8 mouse cellular contexts compared by ENCODE assay signal in the genomic region with DNA sequence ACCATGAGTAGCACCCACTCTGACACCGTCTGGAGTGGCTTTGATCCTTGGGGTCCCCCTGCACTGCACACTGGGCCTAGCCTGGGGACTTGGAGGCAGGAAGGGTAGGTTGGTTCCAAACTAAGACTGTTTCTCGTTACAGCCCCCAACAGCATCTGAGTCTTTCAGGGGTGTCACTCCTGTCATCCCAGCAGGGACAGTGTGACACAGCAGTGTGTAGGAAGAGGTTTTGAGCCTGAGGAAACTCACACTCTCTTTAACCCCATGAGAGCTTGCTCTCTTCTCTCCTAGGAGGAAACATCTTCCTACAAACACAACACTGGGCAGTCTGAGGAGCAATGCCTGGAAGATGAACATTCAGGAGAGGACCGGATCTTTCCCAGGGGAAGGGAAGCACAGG.
DNase-seq lines count a peak whose midpoint lies in the region; ATAC-seq and TF ChIP-seq lines count a peak whose summit lies in the region.

No protein-coding gene starts in this region.

- peak overlapping the region; percentile 42; the same call in 1 of the 2 replicates for H3K27ac ChIP-seq in forebrain, embryonic 10.5 days
- H3K27ac ChIP-seq in forebrain, postnatal 0 days (ENCODE audit: low read depth, low read length) = no peak overlapping the region
- peak overlapping the region; percentile 84 for H3K27ac ChIP-seq in lung, embryonic 15.5 days
- peak overlapping the region; percentile 42; the same call in 1 of the 2 replicates for H3K27ac ChIP-seq in intestine, embryonic 15.5 days
- H3K27ac ChIP-seq in stomach, embryonic 15.5 days = peak overlapping the region; percentile 81

- H3K4me1 ChIP-seq in forebrain, embryonic 10.5 days = peaks cover 29% of the 10 kb centered on the region
- H3K4me1 ChIP-seq in forebrain, postnatal 0 days (ENCODE audit: insufficient read depth) = peaks cover 3% of the 10 kb centered on the region; the same call in 1 of the 2 replicates
- peaks cover 25% of the 10 kb centered on the region for H3K4me1 ChIP-seq in lung, embryonic 15.5 days
- H3K4me1 ChIP-seq in intestine, embryonic 15.5 days (replicated peaks) = peaks cover 21% of the 10 kb centered on the region
- peaks cover 20% of the 10 kb centered on the region for H3K4me1 ChIP-seq in stomach, embryonic 15.5 days

- H3K27me3 ChIP-seq in forebrain, embryonic 10.5 days (ENCODE audit: poor library complexity, severe bottlenecking) = peaks cover 27% of the 10 kb centered on the region; the same call in 1 of the 2 replicates
- no peaks in the 10 kb centered on the region for H3K27me3 ChIP-seq in forebrain, postnatal 0 days (ENCODE audit: insufficient read depth, low read length)
- H3K27me3 ChIP-seq in lung, embryonic 15.5 days = no peaks in the 10 kb centered on the region; the same call in 1 of the 2 replicates
- no peaks in the 10 kb centered on the region for H3K27me3 ChIP-seq in intestine, embryonic 15.5 days (replicated peaks)
- no peaks in the 10 kb centered on the region for H3K27me3 ChIP-seq in stomach, embryonic 15.5 days (replicated peaks)

- H3K9ac ChIP-seq in forebrain, postnatal 0 days = no peak overlapping the region
- no peak overlapping the region for H3K9ac ChIP-seq in lung, embryonic 15.5 days
- H3K9ac ChIP-seq in intestine, embryonic 15.5 days = no peak overlapping the region
- no peak overlapping the region for H3K9ac ChIP-seq in stomach, embryonic 15.5 days

- no peak overlapping the region for H3K4me3 ChIP-seq in forebrain, embryonic 10.5 days
- H3K4me3 ChIP-seq in forebrain, postnatal 0 days (ENCODE audit: low read depth, low read length) = no peak overlapping the region
- H3K4me3 ChIP-seq in lung, embryonic 15.5 days = no peak overlapping the region
- H3K4me3 ChIP-seq in intestine, embryonic 15.5 days (replicated peaks) = no peak overlapping the region
- H3K4me3 ChIP-seq in stomach, embryonic 15.5 days (replicated peaks) = no peak overlapping the region

- no peak for TF ChIP-seq CTCF in forebrain, postnatal 0 days (IDR thresholded peaks at IDR 0.05; ENCODE audit: low read depth)

- no peak overlapping the region for H3K4me2 ChIP-seq in forebrain, postnatal 0 days (ENCODE audit: low read depth)
- no peak overlapping the region for H3K4me2 ChIP-seq in lung, embryonic 15.5 days
- H3K4me2 ChIP-seq in intestine, embryonic 15.5 days (replicated peaks) = no peak overlapping the region
- H3K4me2 ChIP-seq in stomach, embryonic 15.5 days = no peak overlapping the region

- 57% methylated on average over 3 of the region's 3 CpGs for WGBS in forebrain, embryonic 10.5 days
- WGBS in forebrain, postnatal 0 days = 68% methylated on average over 3 of the region's 3 CpGs
- WGBS in lung, embryonic 15.5 days = 46% methylated on average over 3 of the region's 3 CpGs
- 67% methylated on average over 3 of the region's 3 CpGs for WGBS in intestine, embryonic 15.5 days
- 59% methylated on average over 3 of the region's 3 CpGs for WGBS in stomach, embryonic 15.5 days

- no peak for ATAC-seq in forebrain, postnatal 0 days
- peak; percentile 25; the same call in 1 of the 2 replicates for ATAC-seq in lung, embryonic 15.5 days (ENCODE audit: borderline replicate concordance, extremely low read depth, low FRiP score, low TSS enrichment)
- no peak for ATAC-seq in intestine, embryonic 15.5 days
- no peak for ATAC-seq in stomach, embryonic 15.5 days (ENCODE audit: insufficient read depth, low FRiP score, low read depth)

- no peaks in the 10 kb centered on the region for H3K9me3 ChIP-seq in forebrain, embryonic 10.5 days
- H3K9me3 ChIP-seq in forebrain, postnatal 0 days (ENCODE audit: low read length) = no peaks in the 10 kb centered on the region
- no peaks in the 10 kb centered on the region for H3K9me3 ChIP-seq in lung, embryonic 15.5 days
- no peaks in the 10 kb centered on the region for H3K9me3 ChIP-seq in intestine, embryonic 15.5 days
- no peaks in the 10 kb centered on the region for H3K9me3 ChIP-seq in stomach, embryonic 15.5 days

- no peaks in the 10 kb centered on the region for H3K36me3 ChIP-seq in forebrain, embryonic 10.5 days (replicated peaks)
- no peaks in the 10 kb centered on the region for H3K36me3 ChIP-seq in forebrain, postnatal 0 days (ENCODE audit: insufficient read depth)
- no peaks in the 10 kb centered on the region for H3K36me3 ChIP-seq in lung, embryonic 15.5 days
- no peaks in the 10 kb centered on the region for H3K36me3 ChIP-seq in intestine, embryonic 15.5 days
- no peaks in the 10 kb centered on the region for H3K36me3 ChIP-seq in stomach, embryonic 15.5 days

- no peak for DNase-seq in forebrain, embryonic 10.5 days (ENCODE audit: extremely low spot score, low spot score)
- DNase-seq in forebrain, postnatal 0 days = no peak
- no peak for DNase-seq in lung, postnatal 36 days
- DNase-seq in left cerebral cortex, postnatal 4 days = no peak
- no peak for DNase-seq in frontal cortex, postnatal 14 days (ENCODE audit: low spot score in 2 of 2)

- intact Hi-C loops in left cerebral cortex, postnatal 4 days (cut with DNase I) = loop anchor here (10.0 kb wide), 2 partner anchors 100 to 190 kb away; partner anchors contain the start of gene Hspa2
